Mouse (Mus musculus) liver, adult (tissue): Measurements from ENCODE around the gene Rbfox3.

ENCODE experiments used
- GATA4 ChIP-seq: IDR thresholded peaks from 2 replicates; pipeline ENCODE4 v1.6.1; 2014; ENCODE audit warnings: mild to moderate bottlenecking, low read length; ENCODE audit not compliant: insufficient replicate concordance

Gene Rbfox3

DNA sequence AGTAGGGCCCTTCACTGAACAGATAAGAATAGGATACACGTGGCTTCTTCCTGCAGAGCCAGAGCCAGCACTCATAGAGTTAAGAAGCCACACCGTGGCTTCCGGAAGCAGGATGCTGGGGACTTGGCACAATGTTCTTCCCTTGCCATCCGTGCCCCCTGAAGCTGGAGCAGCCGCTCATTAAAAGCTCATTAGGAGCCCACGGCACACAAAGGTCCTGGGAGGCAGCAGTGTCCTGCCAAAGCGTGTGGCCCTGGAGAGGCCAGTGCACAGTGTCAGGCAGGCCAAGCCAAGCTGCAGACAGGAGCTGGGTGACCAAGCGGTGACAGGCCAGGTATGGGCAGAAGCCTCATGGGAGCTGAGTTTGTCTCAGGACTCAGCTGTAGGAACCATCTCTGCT, 334.8 kb downstream of the Rbfox3 start:
- no peak for TF ChIP-seq GATA4

- no peak for TF ChIP-seq GATA4
These were observed 337.0 kb downstream of the Rbfox3 start for GRCm38 (mm10) chr11:118574418-118574817.

GRCm38 (mm10) chr11:118573569-118573968, 337.8 kb downstream of the Rbfox3 start:
- TF ChIP-seq GATA4: no peak

GRCm38 (mm10) chr11:118573000-118573399, 338.4 kb downstream of the Rbfox3 start:
- TF ChIP-seq GATA4: no peak

DNA sequence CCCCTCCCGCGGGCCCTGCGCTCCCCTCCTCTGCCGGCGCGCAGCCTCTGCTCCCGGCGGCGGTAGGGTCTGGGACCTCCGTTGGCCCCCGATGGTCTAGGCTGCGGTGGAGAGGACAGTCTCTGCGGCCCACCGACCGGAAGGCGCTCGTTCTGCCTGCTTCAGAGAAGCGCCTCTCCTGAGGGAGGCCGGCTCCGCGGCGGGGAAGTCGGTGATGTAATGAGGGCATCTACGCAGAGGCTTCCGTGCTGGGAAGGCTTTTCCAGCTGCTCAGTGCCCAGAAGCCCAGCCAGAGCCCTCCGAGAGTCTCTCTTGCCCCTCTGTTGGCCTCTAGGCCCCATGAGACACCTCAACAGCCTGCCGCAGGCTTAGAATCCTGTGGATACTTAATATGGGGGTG, 341.2 kb downstream of the Rbfox3 start:
- no peak for TF ChIP-seq GATA4

DNA sequence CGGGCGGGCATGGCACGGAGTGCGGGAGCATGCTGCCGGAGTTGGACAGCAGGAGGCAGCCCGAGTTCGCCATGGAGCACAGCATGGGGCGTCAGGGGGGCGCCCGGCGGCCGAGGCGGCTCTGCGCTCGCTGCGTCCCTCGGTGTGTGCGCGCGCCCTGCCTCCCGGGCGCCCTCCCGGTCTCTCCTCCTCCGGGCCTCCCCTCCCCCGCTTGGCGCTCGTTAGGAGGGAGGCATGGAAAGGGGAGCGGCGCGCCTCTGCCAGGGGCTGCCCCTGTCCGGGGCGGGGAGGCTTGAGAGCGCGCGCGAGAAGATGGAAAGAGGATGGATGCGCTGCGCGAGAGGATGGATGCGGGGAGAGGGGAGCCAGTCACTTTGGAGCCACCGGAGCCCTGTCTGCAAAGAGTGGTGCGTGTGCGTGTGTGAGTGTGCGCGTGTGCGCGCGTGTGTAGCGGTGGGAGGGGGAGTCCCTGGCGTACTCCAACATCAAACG, 341.8 kb downstream of the Rbfox3 start:
- no peak for TF ChIP-seq GATA4

- no peak for TF ChIP-seq GATA4
These were observed 347.5 kb downstream of the Rbfox3 start for GRCm38 (mm10) chr11:118563877-118564276.

- TF ChIP-seq GATA4: no peak
These were observed 348.6 kb downstream of the Rbfox3 start for GRCm38 (mm10) chr11:118562847-118563246.

- TF ChIP-seq GATA4: no peak
These were observed 353.2 kb downstream of the Rbfox3 start for GRCm38 (mm10) chr11:118558193-118558592.

GRCm38 (mm10) chr11:118555631-118556030, 355.8 kb downstream of the Rbfox3 start:
- TF ChIP-seq GATA4: no peak

DNA sequence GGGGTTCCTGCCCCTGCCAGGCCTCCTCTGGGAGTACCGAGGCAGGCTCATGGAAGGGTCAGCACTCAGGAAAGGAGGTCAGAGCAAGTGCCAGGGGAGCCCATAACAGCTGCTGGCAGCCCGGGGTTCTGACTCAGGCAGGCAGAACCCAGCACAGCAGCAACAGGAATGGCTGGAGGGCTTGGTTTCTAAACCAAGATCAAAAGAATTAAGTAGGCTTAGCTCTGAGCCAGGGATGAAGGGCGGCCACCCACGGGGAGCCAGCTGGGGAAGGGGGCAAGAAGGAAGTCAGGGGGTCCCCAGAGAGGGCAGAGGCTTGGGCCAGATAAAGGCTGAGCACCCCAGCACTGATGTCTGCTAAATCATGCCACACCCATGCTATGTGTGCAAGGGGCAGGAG, 356.9 kb downstream of the Rbfox3 start:
- TF ChIP-seq GATA4: no peak

- no peak for TF ChIP-seq GATA4
These were observed 357.5 kb downstream of the Rbfox3 start for GRCm38 (mm10) chr11:118553926-118554325.

DNA sequence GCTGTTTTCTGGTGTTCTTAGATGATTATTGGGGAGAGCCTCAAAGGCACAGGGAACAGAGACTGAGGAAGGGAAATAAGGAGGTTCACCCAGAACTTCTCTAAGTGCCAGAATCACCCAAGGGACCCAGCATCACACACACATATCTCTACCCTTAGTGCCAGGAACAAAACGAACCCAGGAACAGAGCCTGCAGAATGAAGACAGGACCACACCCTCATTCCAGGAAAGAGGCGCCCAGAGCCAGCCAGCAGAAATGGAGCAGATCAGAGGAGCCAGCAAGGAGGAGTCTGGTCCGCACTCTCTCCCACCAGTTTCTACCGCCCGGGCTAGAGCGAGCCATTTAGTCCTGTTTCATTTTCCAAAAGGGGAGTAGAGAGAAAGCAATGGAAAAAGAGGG, 358.4 kb downstream of the Rbfox3 start:
- no peak for TF ChIP-seq GATA4

DNA sequence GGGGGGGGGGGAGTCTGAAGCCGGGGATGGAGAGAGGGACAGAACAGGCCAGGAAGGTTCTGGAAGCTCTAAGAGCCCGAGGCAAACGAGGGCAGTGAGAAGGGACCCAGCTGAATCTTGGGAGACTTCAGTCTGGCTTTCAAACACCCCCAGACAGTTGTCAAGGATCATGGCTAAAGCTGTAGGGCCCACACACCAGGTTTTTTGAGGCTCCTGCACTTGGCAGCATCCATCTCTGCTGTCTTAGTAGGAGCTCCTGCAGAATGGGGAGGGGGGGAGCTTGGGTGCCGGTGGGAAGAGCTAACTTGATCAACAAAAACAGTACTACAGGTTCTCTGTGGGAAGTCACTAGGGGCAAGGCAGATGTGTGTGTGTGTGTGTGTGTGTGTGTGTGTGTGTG, 358.9 kb downstream of the Rbfox3 start:
- TF ChIP-seq GATA4: no peak

DNA sequence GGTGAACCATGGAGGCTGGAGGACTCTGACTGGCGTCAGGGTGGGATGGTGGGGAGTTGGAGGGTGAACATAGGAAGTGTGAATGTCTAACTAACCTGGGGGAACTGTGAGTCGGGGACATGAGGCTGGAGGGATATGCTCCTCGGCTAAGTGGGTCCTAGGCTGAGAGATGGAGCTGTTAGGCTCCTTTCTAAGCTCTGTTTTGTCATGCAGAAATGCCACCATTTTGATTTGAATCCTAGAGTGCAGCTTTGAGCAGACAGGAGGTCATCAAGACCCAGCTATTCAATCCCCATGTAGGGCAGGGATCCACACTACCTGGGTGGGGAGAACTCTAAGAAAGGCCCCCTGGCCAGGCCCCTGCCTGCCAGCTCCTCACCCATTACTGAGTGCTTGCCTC, 359.7 kb downstream of the Rbfox3 start:
- no peak for TF ChIP-seq GATA4

DNA sequence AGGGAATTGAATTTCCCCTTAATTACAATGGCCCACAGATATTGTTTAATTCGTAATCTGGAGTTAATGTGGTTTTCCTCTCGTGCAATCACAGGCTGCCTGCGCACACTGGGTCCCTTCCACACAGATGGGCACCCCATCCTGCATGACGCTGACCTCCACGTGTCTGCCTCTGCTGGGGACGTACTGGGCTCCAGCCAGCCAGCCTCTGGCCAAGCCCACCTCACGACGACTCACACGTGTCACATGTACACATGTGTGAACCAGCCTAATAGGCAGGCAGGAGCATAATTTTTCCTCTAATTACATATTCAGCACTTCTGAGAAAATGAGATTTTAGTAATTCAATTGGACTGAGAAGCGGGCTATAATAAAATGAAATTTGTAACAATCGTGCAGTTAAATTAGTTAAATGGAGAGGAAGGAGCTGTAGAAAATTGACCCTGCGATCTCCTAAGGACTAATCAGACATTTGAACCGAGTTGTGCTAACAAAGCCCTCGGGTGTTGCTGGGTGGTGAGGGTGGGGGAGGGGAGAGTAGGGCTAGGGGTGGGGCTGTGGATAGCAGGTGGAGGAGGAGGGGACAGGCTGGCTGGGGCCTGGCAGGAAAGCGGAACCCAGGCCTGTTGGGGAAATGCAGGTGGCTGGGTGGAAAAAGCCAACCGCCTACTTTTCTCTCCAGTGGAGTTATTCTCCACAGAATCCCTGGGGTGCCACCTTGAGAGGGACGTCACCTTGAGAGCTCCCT, 360.4 kb downstream of the Rbfox3 start:
- TF ChIP-seq GATA4: no peak

- TF ChIP-seq GATA4: no peak
These were observed 363.2 kb downstream of the Rbfox3 start for GRCm38 (mm10) chr11:118548242-118548641.

- TF ChIP-seq GATA4: no peak
These were observed 365.1 kb downstream of the Rbfox3 start for GRCm38 (mm10) chr11:118546269-118546668.

DNA sequence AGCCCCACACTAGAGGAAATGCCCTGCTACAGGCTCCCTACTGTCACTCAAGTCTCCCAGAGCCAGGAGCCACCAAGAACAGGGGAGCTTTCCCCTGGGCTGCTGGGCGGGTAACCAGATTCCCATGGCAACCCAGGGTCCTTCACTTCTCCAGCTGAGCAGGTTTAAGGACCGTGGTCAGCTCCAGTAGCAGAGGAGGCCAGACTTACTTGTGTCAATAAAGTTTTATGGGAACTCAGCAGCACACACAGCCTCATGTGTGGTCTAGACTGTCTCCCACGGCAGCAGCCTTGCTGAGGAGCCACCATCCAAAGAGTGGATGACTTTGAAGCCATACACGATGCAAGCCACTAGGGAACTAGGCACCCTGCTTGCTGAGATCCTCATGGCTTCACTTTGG, 365.7 kb downstream of the Rbfox3 start:
- TF ChIP-seq GATA4: no peak
